Mouse (Mus musculus): ENCODE data around the gene Zfp385b. TPM values are rescaled to one million over a fixed set of nuclear protein-coding genes. Genes with fewer than 3 reads are reported as not detected.

Gene Zfp385b
- 6.8 and 7.5 TPM in 2 replicates for polyA plus RNA-seq (2015; fragmentation: Nextera tagmentation; extraction: Ambion mirVana)

- no peak within 1 kb of the TSS for H3K4me3 ChIP-seq (ENCODE audit: low read length)
- no peak within 1 kb of the TSS for H3K4me2 ChIP-seq (ENCODE audit: low read depth, low read length)
- ATAC-seq = no peak
- no peaks in the 10 kb centered on the region for H3K9me3 ChIP-seq (ENCODE audit: control insufficient read depth, low read length)
- H3K4me1 ChIP-seq (ENCODE audit: control insufficient read depth, insufficient read depth, low read length) = peaks cover 9% of the 10 kb centered on the region; the same call in 1 of the 2 replicates
- peaks cover 17% of the 10 kb centered on the region for H3K27me3 ChIP-seq (replicated peaks; ENCODE audit: control insufficient read depth, insufficient read depth, low read length)
- H3K9ac ChIP-seq (ENCODE audit: low read depth, low read length) = no peak within 1 kb of the TSS
- no peaks in the 10 kb centered on the region for H3K36me3 ChIP-seq (ENCODE audit: control insufficient read depth, insufficient read depth, low read length)
- no peak within 1 kb of the TSS for H3K27ac ChIP-seq (ENCODE audit: low read length)
Observed at GRCm38 (mm10) chr2:77819539-77819938, at the start of gene Zfp385b. TSS of gene Zfp385b (minus strand) at chr2:77819639.

GRCm38 (mm10) chr2:77863934-77864333 lies 44.5 kb upstream of the Zfp385b start:
- 38% methylated on average over 6 of the region's 6 CpGs for WGBS
- Histone ChIP-seq H3K4me2 (ENCODE audit: low read depth, low read length) (peak overlapping the region; percentile 32; the same call in 1 of the 2 replicates), H3K27me3 (replicated peaks; ENCODE audit: control insufficient read depth, insufficient read depth, low read length) (no peaks in the 10 kb centered on the region), H3K4me1 (ENCODE audit: control insufficient read depth, insufficient read depth, low read length) (no peaks in the 10 kb centered on the region), H3K9ac (ENCODE audit: low read depth, low read length) (0 out of 2 replicates have a peak overlapping the region, but pooled peaks have one; percentile 23), H3K9me3 (ENCODE audit: control insufficient read depth, low read length) (no peaks in the 10 kb centered on the region), H3K4me3 (ENCODE audit: low read length) (peak overlapping the region; percentile 23), H3K36me3 (ENCODE audit: control insufficient read depth, insufficient read depth, low read length) (no peaks in the 10 kb centered on the region), H3K27ac (ENCODE audit: low read length) (peak overlapping the region; percentile 8; the same call in 1 of the 2 replicates)
- ATAC-seq = peak; percentile 79

DNA sequence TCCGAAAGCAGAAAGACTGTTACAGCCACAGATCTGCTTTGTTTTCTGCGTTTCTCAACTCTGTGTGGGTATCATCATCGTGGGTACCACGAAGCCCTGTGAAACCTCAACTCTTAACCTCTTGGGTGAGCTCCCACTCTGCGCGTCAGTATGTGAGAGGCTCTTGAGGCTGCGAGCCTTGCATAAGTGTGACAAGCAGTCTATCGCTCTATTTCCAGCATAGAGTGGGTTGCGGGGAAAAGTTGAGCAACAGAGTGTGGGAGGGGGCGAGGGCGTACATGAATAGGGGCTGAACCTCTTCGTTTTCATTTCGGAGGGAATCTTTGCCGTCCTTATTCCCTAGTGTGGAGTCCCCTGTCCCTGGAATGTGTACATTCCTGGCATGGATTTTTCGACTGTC lies 44.1 kb upstream of the Zfp385b start:
- Histone ChIP-seq H3K36me3 (ENCODE audit: control insufficient read depth, insufficient read depth, low read length) (no peaks in the 10 kb centered on the region), H3K9me3 (ENCODE audit: control insufficient read depth, low read length) (no peaks in the 10 kb centered on the region), H3K4me1 (ENCODE audit: control insufficient read depth, insufficient read depth, low read length) (no peaks in the 10 kb centered on the region), H3K4me2 (ENCODE audit: low read depth, low read length) (peak overlapping the region; percentile 32; the same call in 1 of the 2 replicates), H3K4me3 (ENCODE audit: low read length) (peak overlapping the region; percentile 23), H3K27ac (ENCODE audit: low read length) (peak overlapping the region; percentile 8), H3K27me3 (replicated peaks; ENCODE audit: control insufficient read depth, insufficient read depth, low read length) (no peaks in the 10 kb centered on the region), H3K9ac (ENCODE audit: low read depth, low read length) (0 out of 2 replicates have a peak overlapping the region, but pooled peaks have one; percentile 23)
- ATAC-seq = peak; percentile 46
- 48% methylated on average over 15 of the region's 15 CpGs for WGBS

DNA sequence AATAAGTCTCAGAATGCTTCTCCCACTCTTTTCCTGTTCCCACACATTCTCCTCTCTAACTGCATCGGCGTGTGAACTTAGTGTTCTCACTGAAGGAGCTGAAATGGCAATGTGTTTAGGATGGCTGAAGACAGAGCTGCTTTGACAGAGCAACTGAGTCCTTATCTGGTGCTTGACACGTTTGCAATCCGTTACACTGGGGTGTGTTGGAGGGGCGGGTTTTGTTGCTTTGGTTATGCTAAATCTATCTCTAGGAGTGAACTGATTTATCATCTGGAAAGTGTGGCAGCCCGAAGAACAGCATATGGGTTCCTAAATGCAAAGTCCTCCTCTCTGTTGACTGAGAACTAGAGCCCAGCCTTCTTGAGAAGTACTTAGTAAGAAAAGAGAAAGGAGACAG lies 22.0 kb upstream of the Zfp385b start:
- Histone ChIP-seq H3K27ac (ENCODE audit: low read length) (no peak overlapping the region), H3K4me2 (ENCODE audit: low read depth, low read length) (no peak overlapping the region), H3K4me1 (ENCODE audit: control insufficient read depth, insufficient read depth, low read length) (no peaks in the 10 kb centered on the region), H3K9me3 (ENCODE audit: control insufficient read depth, low read length) (no peaks in the 10 kb centered on the region), H3K4me3 (ENCODE audit: low read length) (no peak overlapping the region), H3K36me3 (ENCODE audit: control insufficient read depth, insufficient read depth, low read length) (no peaks in the 10 kb centered on the region), H3K27me3 (replicated peaks; ENCODE audit: control insufficient read depth, insufficient read depth, low read length) (no peaks in the 10 kb centered on the region), H3K9ac (ENCODE audit: low read depth, low read length) (no peak overlapping the region)
- no peak for ATAC-seq
- 45% methylated on average over 6 of the region's 6 CpGs for WGBS

DNA sequence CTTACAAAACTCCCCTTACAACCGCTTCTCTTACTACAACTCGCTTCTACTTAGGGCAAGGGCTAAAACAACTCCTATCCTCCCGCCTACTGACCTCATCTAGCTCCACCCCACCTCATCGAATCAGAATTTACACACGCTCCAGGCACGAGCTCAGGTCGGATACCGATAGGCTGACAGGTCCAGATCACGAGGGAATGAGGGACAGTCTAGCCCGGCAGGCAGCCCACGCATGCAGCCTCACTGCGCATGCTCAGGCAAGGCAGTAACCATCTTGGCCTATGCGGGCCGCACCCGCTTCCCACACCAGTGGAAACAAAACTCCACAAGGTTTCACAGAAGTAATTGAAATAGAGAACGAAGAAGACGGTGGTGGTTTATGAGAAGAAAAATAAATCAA lies 20.1 kb upstream of the Zfp385b start:
- no peak overlapping the region for H3K27ac ChIP-seq (ENCODE audit: low read length)
- no peaks in the 10 kb centered on the region for H3K27me3 ChIP-seq (replicated peaks; ENCODE audit: control insufficient read depth, insufficient read depth, low read length)
- 85% methylated on average over 17 of the region's 17 CpGs for WGBS
- H3K36me3 ChIP-seq (ENCODE audit: control insufficient read depth, insufficient read depth, low read length) = no peaks in the 10 kb centered on the region
- no peak overlapping the region for H3K9ac ChIP-seq (ENCODE audit: low read depth, low read length)
- ATAC-seq = no peak
- H3K4me2 ChIP-seq (ENCODE audit: low read depth, low read length) = no peak overlapping the region
- no peak overlapping the region for H3K4me3 ChIP-seq (ENCODE audit: low read length)
- H3K4me1 ChIP-seq (ENCODE audit: control insufficient read depth, insufficient read depth, low read length) = no peaks in the 10 kb centered on the region
- H3K9me3 ChIP-seq (ENCODE audit: control insufficient read depth, low read length) = no peaks in the 10 kb centered on the region

- H3K27me3 ChIP-seq (replicated peaks; ENCODE audit: control insufficient read depth, insufficient read depth, low read length) = no peaks in the 10 kb centered on the region
- H3K9ac ChIP-seq (ENCODE audit: low read depth, low read length) = no peak overlapping the region
- ATAC-seq = no peak
- WGBS = 85% methylated on average over 1 of the region's 1 CpGs
- H3K4me1 ChIP-seq (ENCODE audit: control insufficient read depth, insufficient read depth, low read length) = no peaks in the 10 kb centered on the region
- H3K36me3 ChIP-seq (ENCODE audit: control insufficient read depth, insufficient read depth, low read length) = no peaks in the 10 kb centered on the region
- H3K4me3 ChIP-seq (ENCODE audit: low read length) = no peak overlapping the region
- H3K9me3 ChIP-seq (ENCODE audit: control insufficient read depth, low read length) = no peaks in the 10 kb centered on the region
- no peak overlapping the region for H3K27ac ChIP-seq (ENCODE audit: low read length)
- H3K4me2 ChIP-seq (ENCODE audit: low read depth, low read length) = no peak overlapping the region
Observed at GRCm38 (mm10) chr2:77838688-77839087, 19.2 kb upstream of the Zfp385b start.

- H3K4me2 ChIP-seq (ENCODE audit: low read depth, low read length) = no peak overlapping the region
- no peak overlapping the region for H3K27ac ChIP-seq (ENCODE audit: low read length)
- no peaks in the 10 kb centered on the region for H3K36me3 ChIP-seq (ENCODE audit: control insufficient read depth, insufficient read depth, low read length)
- H3K9ac ChIP-seq (ENCODE audit: low read depth, low read length) = no peak overlapping the region
- no peak for ATAC-seq
- 53% methylated on average over 3 of the region's 3 CpGs for WGBS
- no peak overlapping the region for H3K4me3 ChIP-seq (ENCODE audit: low read length)
- no peaks in the 10 kb centered on the region for H3K4me1 ChIP-seq (ENCODE audit: control insufficient read depth, insufficient read depth, low read length)
- H3K27me3 ChIP-seq (replicated peaks; ENCODE audit: control insufficient read depth, insufficient read depth, low read length) = no peaks in the 10 kb centered on the region
- H3K9me3 ChIP-seq (ENCODE audit: control insufficient read depth, low read length) = no peaks in the 10 kb centered on the region
Observed at GRCm38 (mm10) chr2:77835781-77836180, 16.3 kb upstream of the Zfp385b start.

- Histone ChIP-seq H3K4me1 (ENCODE audit: control insufficient read depth, insufficient read depth, low read length) (no peaks in the 10 kb centered on the region), H3K4me2 (ENCODE audit: low read depth, low read length) (no peak overlapping the region), H3K9ac (ENCODE audit: low read depth, low read length) (no peak overlapping the region), H3K27me3 (replicated peaks; ENCODE audit: control insufficient read depth, insufficient read depth, low read length) (no peaks in the 10 kb centered on the region), H3K27ac (ENCODE audit: low read length) (no peak overlapping the region), H3K4me3 (ENCODE audit: low read length) (no peak overlapping the region), H3K9me3 (ENCODE audit: control insufficient read depth, low read length) (no peaks in the 10 kb centered on the region), H3K36me3 (ENCODE audit: control insufficient read depth, insufficient read depth, low read length) (no peaks in the 10 kb centered on the region)
- WGBS = 50% methylated on average over 7 of the region's 7 CpGs
- no peak for ATAC-seq
Observed at GRCm38 (mm10) chr2:77826133-77826828, 6.8 kb upstream of the Zfp385b start.

- H3K9ac ChIP-seq (ENCODE audit: low read depth, low read length) = no peak overlapping the region
Observed at GRCm38 (mm10) chr2:77823026-77823425, 3.6 kb upstream of the Zfp385b start.

More at GRCm38 (mm10) chr2:77823026-77823425, 3.6 kb upstream of the Zfp385b start:
- Histone ChIP-seq H3K27me3 (replicated peaks; ENCODE audit: control insufficient read depth, insufficient read depth, low read length) (no peaks in the 10 kb centered on the region; the same call in 1 of the 2 replicates), H3K4me3 (ENCODE audit: low read length) (no peak overlapping the region), H3K4me2 (ENCODE audit: low read depth, low read length) (no peak overlapping the region), H3K27ac (ENCODE audit: low read length) (no peak overlapping the region), H3K36me3 (ENCODE audit: control insufficient read depth, insufficient read depth, low read length) (no peaks in the 10 kb centered on the region), H3K4me1 (ENCODE audit: control insufficient read depth, insufficient read depth, low read length) (no peaks in the 10 kb centered on the region), H3K9me3 (ENCODE audit: control insufficient read depth, low read length) (no peaks in the 10 kb centered on the region)
- no peak for ATAC-seq
- 85% methylated on average over 5 of the region's 5 CpGs for WGBS

Measured in intestine, embryonic 16.5 days (tissue).